Mouse (Mus musculus): Measurements from ENCODE around the gene Hscb. TPM values are rescaled to one million over a fixed set of nuclear protein-coding genes. Genes with fewer than 3 reads are reported as not detected.
"Not testable (repeated sequence)": the region's sequence is repeated elsewhere in the genome, so short reads cannot be mapped to it uniquely, and the experiment has no call there.

The Hscb gene
- 7.9 and 9.0 TPM in 2 replicates for polyA plus RNA-seq (2012; rRNA removed)

GRCm38 (mm10) chr5:110839678-110840365, at the start of gene Hscb, which contains the start of gene Chek2:
TSS of gene Hscb (minus strand) at chr5:110839777.
TSS of gene Chek2 (plus strand) at chr5:110839979.
- peak; percentile 99 for DNase-seq (ENCODE audit: low read depth)
- TF ChIP-seq POLR2A (IDR thresholded peaks at IDR 0.05; ENCODE audit: borderline replicate concordance, extremely low read depth, insufficient read depth, insufficient read length, poor library complexity, severe bottlenecking) = peak; percentile 25; the same call in 1 of the 2 replicates
- TF ChIP-seq CTCF (IDR thresholded peaks at IDR 0.05; ENCODE audit: borderline replicate concordance, extremely low read depth, insufficient read depth, insufficient read length) = peak; percentile 46; the same call in 1 of the 2 replicates

GRCm38 (mm10) chr5:110888596-110888995, 49.0 kb upstream of the Hscb start:
- no peak for DNase-seq (ENCODE audit: low read depth)
- TF ChIP-seq POLR2A (IDR thresholded peaks at IDR 0.05; ENCODE audit: borderline replicate concordance, extremely low read depth, insufficient read depth, insufficient read length, poor library complexity, severe bottlenecking) (no peak), CTCF (IDR thresholded peaks at IDR 0.05; ENCODE audit: borderline replicate concordance, extremely low read depth, insufficient read depth, insufficient read length) (no peak)

DNA sequence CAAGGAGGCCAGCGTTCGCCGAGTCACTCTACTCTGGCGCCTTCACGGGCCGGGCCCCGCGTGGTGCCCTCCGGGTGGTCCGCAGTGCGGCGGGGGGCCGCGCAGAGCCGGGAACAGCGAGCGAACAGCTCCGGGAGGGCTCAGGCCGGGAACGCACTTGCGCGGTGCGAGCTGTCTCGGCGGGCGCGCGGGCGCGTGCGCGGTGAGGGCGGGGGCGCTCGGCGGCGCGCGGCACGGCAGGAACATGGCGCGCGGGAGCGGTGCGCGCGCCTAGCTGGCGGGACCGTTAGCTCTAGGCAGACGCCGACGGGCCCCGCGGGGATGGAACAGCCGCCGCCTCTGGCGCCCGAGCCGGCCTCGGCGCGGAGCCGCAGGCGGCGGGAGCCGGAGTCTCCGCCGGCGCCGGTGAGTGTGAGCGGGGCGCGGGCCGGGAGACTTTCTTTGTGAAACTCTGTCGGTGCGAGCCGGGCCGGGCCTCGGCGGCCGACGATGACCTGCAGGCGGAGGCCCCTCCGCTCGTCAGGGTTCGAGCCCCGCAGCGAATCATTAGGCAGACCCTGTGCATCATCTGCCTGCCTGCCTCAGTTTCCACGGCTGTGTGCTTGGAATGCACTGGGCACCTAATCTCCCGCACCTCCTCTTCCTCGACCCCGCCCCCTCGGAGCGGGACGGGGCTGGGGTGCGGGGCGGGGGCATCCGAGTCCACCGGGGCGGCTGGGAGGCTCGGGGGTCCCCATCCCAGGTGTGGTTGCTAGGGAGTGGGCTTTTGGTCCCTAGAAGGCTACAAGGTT, 40.2 kb upstream of the Hscb start, which contains the start of gene Ttc28:
Ttc28 (plus strand) TSS at position 220 of the 791 bp plus-strand sequence.
- TF ChIP-seq CTCF (IDR thresholded peaks at IDR 0.05; ENCODE audit: borderline replicate concordance, extremely low read depth, insufficient read depth, insufficient read length) = no peak
- TF ChIP-seq POLR2A (IDR thresholded peaks at IDR 0.05; ENCODE audit: borderline replicate concordance, extremely low read depth, insufficient read depth, insufficient read length, poor library complexity, severe bottlenecking) = peak; percentile 91
- peak; percentile 93 for DNase-seq (ENCODE audit: low read depth)

- DNase-seq (ENCODE audit: low read depth) = no peak
- no peak for TF ChIP-seq POLR2A (IDR thresholded peaks at IDR 0.05; ENCODE audit: borderline replicate concordance, extremely low read depth, insufficient read depth, insufficient read length, poor library complexity, severe bottlenecking)
- TF ChIP-seq CTCF (IDR thresholded peaks at IDR 0.05; ENCODE audit: borderline replicate concordance, extremely low read depth, insufficient read depth, insufficient read length) = no peak
These were observed 39.5 kb upstream of the Hscb start for GRCm38 (mm10) chr5:110879042-110879441.

DNA sequence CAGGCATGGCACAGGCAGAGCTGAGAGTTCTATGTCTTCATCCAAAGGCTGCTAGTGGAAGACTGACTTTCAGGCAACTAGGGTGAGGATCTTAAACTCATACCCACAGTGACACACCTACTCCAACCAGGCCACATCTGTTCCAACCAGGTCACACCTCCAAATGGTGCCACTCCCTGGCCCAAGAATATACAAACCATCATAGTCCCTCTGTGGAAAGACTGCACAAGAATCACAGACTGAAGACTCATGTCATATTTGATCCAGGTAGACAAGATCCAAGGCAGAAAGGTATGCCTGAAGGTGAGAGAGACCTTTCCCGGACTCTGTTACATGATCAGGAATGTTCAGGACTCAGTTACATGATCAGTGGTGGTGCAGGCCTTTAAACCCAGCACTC, 38.9 kb upstream of the Hscb start:
- not testable (repeated sequence) for DNase-seq (ENCODE audit: low read depth)

GRCm38 (mm10) chr5:110877666-110878505, 38.3 kb upstream of the Hscb start:
- no peak for TF ChIP-seq POLR2A (IDR thresholded peaks at IDR 0.05; ENCODE audit: borderline replicate concordance, extremely low read depth, insufficient read depth, insufficient read length, poor library complexity, severe bottlenecking)
- no peak for TF ChIP-seq CTCF (IDR thresholded peaks at IDR 0.05; ENCODE audit: borderline replicate concordance, extremely low read depth, insufficient read depth, insufficient read length)
- DNase-seq (ENCODE audit: low read depth) = peak; percentile 36

- no peak for TF ChIP-seq POLR2A (IDR thresholded peaks at IDR 0.05; ENCODE audit: borderline replicate concordance, extremely low read depth, insufficient read depth, insufficient read length, poor library complexity, severe bottlenecking)
- no peak for TF ChIP-seq CTCF (IDR thresholded peaks at IDR 0.05; ENCODE audit: borderline replicate concordance, extremely low read depth, insufficient read depth, insufficient read length)
- no peak for DNase-seq (ENCODE audit: low read depth)
These were observed 35.7 kb upstream of the Hscb start for GRCm38 (mm10) chr5:110875286-110875685.

- TF ChIP-seq CTCF (IDR thresholded peaks at IDR 0.05; ENCODE audit: borderline replicate concordance, extremely low read depth, insufficient read depth, insufficient read length) (no peak), POLR2A (IDR thresholded peaks at IDR 0.05; ENCODE audit: borderline replicate concordance, extremely low read depth, insufficient read depth, insufficient read length, poor library complexity, severe bottlenecking) (no peak)
- DNase-seq (ENCODE audit: low read depth) = peak; percentile 86
These were observed 35.1 kb upstream of the Hscb start for GRCm38 (mm10) chr5:110874711-110875110.

- DNase-seq (ENCODE audit: low read depth) = peak; percentile 87
- no peak for TF ChIP-seq CTCF (IDR thresholded peaks at IDR 0.05; ENCODE audit: borderline replicate concordance, extremely low read depth, insufficient read depth, insufficient read length)
- no peak for TF ChIP-seq POLR2A (IDR thresholded peaks at IDR 0.05; ENCODE audit: borderline replicate concordance, extremely low read depth, insufficient read depth, insufficient read length, poor library complexity, severe bottlenecking)
These were observed 33.6 kb upstream of the Hscb start for GRCm38 (mm10) chr5:110873160-110873559.

DNA sequence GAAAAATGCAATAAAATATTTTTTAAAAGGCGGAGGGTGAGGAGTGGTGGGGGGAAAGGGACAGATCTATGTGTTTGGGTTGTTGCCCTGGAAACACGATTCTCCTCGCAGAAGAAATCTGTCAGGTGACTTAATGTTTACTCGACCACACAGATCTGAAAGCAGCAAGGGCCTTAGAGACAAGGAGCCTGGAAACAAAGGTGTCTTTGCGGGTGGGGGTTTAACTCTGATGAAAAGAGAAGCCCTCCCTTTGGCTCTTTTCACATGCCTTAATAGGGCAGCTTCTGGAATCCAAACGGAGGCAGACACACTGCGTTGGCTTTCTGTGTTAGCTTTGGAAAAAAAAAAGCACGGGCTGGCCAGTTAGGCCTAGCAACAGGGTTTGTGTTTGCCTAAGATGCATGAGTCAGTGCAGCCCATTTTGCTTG, 29.7 kb upstream of the Hscb start:
- peak; percentile 77 for DNase-seq (ENCODE audit: low read depth)

DNA sequence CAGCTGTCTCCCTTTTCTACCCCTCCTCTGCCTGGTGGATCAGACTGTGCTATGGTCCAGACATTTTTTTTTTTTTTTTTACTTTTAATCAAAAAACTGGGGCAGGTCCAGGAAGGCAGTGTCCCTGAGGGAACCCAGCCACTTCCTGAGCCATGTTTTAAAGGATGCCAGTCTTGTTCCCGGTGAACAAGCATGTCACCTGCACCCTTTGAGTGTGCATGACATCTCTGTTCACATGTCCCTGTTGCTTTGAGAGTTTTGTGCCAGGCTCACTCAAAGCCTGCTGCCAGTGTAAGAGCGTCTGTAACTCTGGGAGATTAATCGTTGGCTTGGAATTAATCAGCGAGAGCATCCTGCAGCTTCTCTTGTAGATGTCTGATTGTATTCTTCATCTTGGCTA, 28.9 kb upstream of the Hscb start:
- TF ChIP-seq POLR2A (IDR thresholded peaks at IDR 0.05; ENCODE audit: borderline replicate concordance, extremely low read depth, insufficient read depth, insufficient read length, poor library complexity, severe bottlenecking) (no peak), CTCF (IDR thresholded peaks at IDR 0.05; ENCODE audit: borderline replicate concordance, extremely low read depth, insufficient read depth, insufficient read length) (no peak)
- peak; percentile 75 for DNase-seq (ENCODE audit: low read depth)

More for the DNA sequence above, 29.7 kb upstream of the Hscb start:
- TF ChIP-seq POLR2A (IDR thresholded peaks at IDR 0.05; ENCODE audit: borderline replicate concordance, extremely low read depth, insufficient read depth, insufficient read length, poor library complexity, severe bottlenecking) (no peak), CTCF (IDR thresholded peaks at IDR 0.05; ENCODE audit: borderline replicate concordance, extremely low read depth, insufficient read depth, insufficient read length) (no peak)
